Mouse (Mus musculus) Muller cell, postnatal 12 days (primary cell): ENCODE data around the gene 2410137M14Rik.
"Not testable (repeated sequence)": the region's sequence is repeated elsewhere in the genome, so short reads cannot be mapped to it uniquely, and the experiment has no call there.

Experiments
- DNase-seq: peaks from one replicate; pipeline ENCODE4 v3.0.0-alpha.2; 2015; ENCODE audit errors: inconsistent ontology term

Gene 2410137M14Rik

GRCm38 (mm10) chr17:36981221-36981813 lies at the start of gene 2410137M14Rik:
2410137M14Rik (minus strand) TSS chr17:36981237.
- DNase-seq: no peak

DNA sequence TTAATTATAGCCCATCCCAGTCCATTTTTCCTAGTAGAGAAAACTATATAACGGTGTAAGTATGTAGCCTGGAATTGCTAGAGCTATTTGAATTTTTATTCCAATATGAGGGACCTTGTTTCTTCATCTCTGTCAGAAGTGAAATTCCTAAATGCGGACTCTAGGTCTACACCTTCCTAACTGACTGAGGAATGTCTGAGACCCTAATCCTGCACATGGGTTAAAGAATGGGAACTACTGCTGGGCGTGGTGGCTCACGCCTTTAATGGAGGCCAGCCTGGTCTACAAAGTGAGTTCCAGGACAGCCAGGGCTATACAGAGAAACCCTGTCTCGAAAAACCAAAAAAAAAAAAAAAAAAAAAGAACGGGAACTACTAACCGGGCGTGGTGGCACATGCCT lies 48.1 kb upstream of the 2410137M14Rik start:
- no peak for DNase-seq

- DNase-seq: peak; percentile 98
Observed at GRCm38 (mm10) chr17:37028683-37029120, 47.7 kb upstream of the 2410137M14Rik start.

DNA sequence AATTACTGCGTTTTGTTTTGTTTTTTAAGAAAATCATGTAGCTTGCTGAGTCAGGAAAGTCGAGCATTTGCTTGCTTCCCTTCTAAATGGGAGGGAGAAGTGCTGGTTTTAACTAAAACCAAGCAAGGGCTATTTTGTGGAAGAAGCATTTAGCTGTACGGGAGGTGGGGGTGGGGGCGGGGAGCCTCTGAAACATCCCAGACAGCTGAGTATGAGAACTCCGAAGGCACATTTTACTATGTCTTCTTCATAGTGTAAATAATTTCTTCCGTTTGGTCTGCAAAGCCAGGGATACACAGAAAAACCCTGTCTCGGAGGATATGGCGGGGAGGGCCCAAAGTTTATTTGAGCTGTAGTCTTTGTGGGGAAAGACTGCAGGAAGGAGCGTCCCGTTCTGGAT lies 47.2 kb upstream of the 2410137M14Rik start:
- no peak for DNase-seq

- DNase-seq: no peak
Observed at GRCm38 (mm10) chr17:37027486-37027885, 46.4 kb upstream of the 2410137M14Rik start.

DNA sequence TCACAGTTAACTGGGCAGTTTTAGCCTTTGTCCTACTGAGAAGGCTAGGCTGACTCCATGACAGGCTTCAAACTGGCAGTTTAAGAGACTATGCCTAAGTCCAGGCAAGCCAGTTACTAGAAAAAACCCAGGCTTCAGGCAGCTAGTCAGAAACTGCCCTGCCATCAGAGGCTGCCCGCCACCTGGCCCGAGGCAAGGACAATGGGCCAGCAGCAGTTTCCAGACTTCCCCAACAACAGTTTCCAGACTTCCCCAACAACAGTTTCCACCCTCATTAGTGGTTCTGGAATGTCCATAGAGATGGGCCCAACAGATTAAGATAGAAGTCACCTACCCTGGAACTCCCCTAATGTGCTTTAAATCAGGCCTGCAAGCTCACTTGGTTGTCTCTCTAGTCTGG lies 45.4 kb upstream of the 2410137M14Rik start:
- DNase-seq: no peak

GRCm38 (mm10) chr17:37022628-37023576 lies 41.9 kb upstream of the 2410137M14Rik start, which contains the start of gene Mog:
Mog (minus strand) TSS chr17:37023398.
- DNase-seq: no peak

DNA sequence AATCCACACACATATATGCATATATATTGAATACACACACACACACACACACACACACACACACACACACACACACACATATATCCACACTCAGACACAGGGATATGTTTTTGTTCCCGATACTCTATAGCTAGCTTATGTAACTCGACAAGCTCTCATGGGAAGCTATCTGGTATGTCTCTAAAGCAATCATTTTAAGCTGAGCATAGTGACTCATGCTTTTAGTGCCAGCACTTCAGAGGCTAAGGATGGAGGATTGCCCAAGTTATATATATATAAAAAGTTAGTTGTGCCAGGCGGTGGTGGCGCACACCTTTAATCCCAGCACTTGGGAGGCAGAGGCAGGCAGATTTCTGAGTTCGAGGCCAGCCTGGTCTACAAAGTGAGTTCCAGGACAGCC lies 38.2 kb upstream of the 2410137M14Rik start:
- DNase-seq: not testable (repeated sequence)

- DNase-seq: no peak
Observed at GRCm38 (mm10) chr17:37018328-37018727, 37.3 kb upstream of the 2410137M14Rik start.

GRCm38 (mm10) chr17:37016333-37016732 lies 35.3 kb upstream of the 2410137M14Rik start:
- DNase-seq: no peak

- DNase-seq: no peak
Observed at GRCm38 (mm10) chr17:37012141-37012540, 31.1 kb upstream of the 2410137M14Rik start.

- DNase-seq: no peak
Observed at GRCm38 (mm10) chr17:37011719-37012118, 30.7 kb upstream of the 2410137M14Rik start.

- no peak for DNase-seq
Observed at GRCm38 (mm10) chr17:37009460-37010042, 28.5 kb upstream of the 2410137M14Rik start.

GRCm38 (mm10) chr17:37008161-37008560 lies 27.1 kb upstream of the 2410137M14Rik start:
- DNase-seq: no peak

DNA sequence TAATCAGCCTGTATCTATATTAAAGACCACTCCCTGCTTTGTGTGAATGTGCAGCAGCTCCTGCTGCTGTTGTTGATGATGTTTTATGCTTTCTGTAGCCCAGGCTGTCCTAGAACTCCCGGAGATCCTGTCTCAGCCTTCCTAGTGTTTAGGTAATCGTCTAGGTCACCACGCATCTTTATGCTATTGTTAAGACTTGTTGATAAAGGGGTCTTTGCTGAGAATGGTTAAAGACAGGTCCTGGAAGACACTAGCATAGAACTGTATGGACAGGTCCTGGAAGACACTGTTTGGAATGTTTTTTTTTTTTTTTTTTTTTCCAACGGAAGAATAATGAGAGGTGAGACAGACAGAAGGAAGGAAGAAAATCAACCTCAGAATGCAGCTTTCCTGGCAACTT lies 22.3 kb upstream of the 2410137M14Rik start:
- no peak for DNase-seq

GRCm38 (mm10) chr17:37002364-37003330 lies 21.6 kb upstream of the 2410137M14Rik start:
- peak; percentile 79 for DNase-seq

GRCm38 (mm10) chr17:37000863-37001262 lies 19.8 kb upstream of the 2410137M14Rik start, which contains the start of gene Zfp57:
Zfp57 (plus strand) TSS chr17:37001163.
- DNase-seq: no peak

DNA sequence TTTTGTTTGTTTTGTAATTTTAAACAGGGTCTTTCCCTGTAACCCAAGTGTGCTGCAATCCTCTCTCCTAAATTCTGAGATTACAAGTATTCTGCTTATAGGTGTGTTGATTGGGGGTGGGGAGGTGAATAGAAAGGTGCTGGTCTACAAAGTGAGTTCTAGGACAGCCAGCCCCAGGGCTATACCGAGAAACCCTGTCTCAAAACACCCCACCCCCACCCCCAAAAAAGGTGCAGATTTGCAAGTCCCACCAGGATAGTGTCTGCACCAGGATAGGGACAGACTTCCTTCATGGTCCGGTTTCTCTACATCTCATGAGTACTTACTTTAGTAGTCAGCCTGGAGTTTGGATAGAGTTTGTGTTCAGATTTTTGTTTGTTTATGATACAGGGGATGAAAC lies 17.4 kb upstream of the 2410137M14Rik start:
- no peak for DNase-seq

- DNase-seq: peak; percentile 59
Observed at GRCm38 (mm10) chr17:36997033-36997735, 16.1 kb upstream of the 2410137M14Rik start.

GRCm38 (mm10) chr17:36995448-36995847 lies 14.4 kb upstream of the 2410137M14Rik start:
- DNase-seq: no peak
